Mouse (Mus musculus): ENCODE measurements at regions not wholly inside any gene's neighbourhood (a gene's known extent, or its start where the extent isn't known, plus 50 kb on each side); places are given as distances from the start of the nearest gene placed in this dataset.
A peak's percentile ranks its signal among the peaks of the same experiment; 100 is the strongest.

DNA sequence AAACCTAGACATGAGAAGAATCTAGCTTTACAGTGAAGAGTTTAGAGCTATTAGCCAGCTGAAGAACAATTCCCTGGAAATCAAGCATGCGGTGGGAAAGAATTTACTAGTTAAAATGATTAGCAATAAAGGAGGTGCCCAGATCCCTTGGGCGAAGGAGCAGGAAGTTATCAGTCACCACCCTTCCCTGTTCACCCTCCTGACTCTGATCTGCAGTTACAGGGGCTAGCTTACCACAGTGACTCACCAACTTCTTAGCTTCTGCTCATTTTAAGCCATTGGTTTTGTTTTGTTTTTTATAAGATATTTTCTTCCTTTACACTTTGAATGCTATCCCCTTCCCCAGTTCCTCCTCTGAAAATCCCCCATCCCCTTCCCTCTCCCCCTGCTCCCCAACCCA, 183.6 kb downstream of the Gxylt1 start:
- H3K36me3 ChIP-seq: no peaks in the 10 kb centered on the region
- no peaks in the 10 kb centered on the region for H3K4me1 ChIP-seq (replicated peaks)
- no peak for ATAC-seq
- no peaks in the 10 kb centered on the region for H3K9me3 ChIP-seq
- no peaks in the 10 kb centered on the region for H3K27me3 ChIP-seq
- H3K9ac ChIP-seq (replicated peaks): no peak overlapping the region
- no peak overlapping the region for H3K4me2 ChIP-seq (replicated peaks)
- 88% methylated on average over 2 of the region's 2 CpGs for WGBS
- H3K27ac ChIP-seq: no peak overlapping the region
- H3K4me3 ChIP-seq (replicated peaks): no peak overlapping the region

DNA sequence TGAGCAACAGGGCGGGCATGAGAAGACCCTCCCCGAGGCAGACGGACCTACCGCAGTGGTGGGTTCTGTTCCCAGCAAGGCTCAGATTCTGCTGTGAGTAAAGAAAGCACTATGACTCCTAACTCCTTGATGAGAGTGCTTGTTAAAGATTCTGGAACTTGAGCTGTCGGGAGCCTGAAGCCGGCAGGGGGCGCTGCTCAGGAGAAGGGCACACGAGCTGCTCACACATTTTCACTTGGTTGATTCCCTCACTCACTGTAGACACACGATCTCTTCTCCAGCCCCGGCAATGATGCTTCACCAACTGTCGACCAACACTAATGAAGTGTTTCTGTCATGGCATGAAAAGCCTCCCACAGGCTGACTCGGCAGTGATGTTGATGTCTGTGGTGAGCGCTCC, 185.6 kb downstream of the Gxylt1 start:
- WGBS: 33% methylated on average over 13 of the region's 13 CpGs
- no peak overlapping the region for H3K4me2 ChIP-seq (replicated peaks)
- no peak for ATAC-seq
- no peaks in the 10 kb centered on the region for H3K36me3 ChIP-seq
- no peaks in the 10 kb centered on the region for H3K27me3 ChIP-seq
- no peaks in the 10 kb centered on the region for H3K9me3 ChIP-seq
- H3K4me1 ChIP-seq (replicated peaks): peaks cover 5% of the 10 kb centered on the region
- no peak overlapping the region for H3K9ac ChIP-seq (replicated peaks)
- H3K4me3 ChIP-seq (replicated peaks): no peak overlapping the region
- no peak overlapping the region for H3K27ac ChIP-seq

DNA sequence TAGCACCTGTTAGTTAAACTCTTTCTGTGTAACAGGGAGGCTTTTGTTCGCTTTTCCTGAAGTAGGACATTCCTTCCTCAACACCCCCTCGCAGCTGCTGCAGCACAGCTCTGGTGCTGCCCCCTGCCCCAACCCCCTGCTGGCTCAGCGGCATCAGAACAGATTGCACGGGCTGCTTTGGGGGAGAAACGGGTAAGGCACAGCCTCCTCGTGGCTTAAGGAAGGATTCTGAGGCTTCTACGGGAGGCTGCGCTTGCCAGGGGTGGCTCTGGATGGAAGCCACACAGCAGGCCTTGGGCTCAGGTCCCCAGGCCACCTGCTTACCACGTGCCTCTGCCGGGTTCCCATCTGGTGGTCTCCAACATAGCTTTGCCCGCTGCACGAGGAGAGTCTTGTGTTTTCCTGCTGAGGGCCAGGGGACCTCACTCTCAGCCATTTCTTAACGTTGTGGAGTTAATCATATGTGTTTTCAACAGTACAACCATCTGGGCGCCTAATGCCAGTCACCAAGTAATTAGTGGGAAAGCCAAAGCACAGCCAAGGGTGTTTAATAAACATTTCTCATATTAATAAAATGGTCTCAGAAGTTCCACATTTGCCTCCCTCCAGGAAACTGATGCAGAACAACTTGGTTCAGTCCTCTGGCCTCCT, 189.9 kb downstream of the Gxylt1 start:
- H3K9me3 ChIP-seq: no peaks in the 10 kb centered on the region
- no peaks in the 10 kb centered on the region for H3K36me3 ChIP-seq
- WGBS: 40% methylated on average over 14 of the region's 14 CpGs
- peak; percentile 58; the same call in 1 of the 2 replicates for ATAC-seq
- no peak overlapping the region for H3K4me3 ChIP-seq (replicated peaks)
- no peak overlapping the region for H3K27ac ChIP-seq
- no peak overlapping the region for H3K9ac ChIP-seq (replicated peaks)
- no peak overlapping the region for H3K4me2 ChIP-seq (replicated peaks)
- H3K4me1 ChIP-seq (replicated peaks): peaks cover 5% of the 10 kb centered on the region
- H3K27me3 ChIP-seq: no peaks in the 10 kb centered on the region

DNA sequence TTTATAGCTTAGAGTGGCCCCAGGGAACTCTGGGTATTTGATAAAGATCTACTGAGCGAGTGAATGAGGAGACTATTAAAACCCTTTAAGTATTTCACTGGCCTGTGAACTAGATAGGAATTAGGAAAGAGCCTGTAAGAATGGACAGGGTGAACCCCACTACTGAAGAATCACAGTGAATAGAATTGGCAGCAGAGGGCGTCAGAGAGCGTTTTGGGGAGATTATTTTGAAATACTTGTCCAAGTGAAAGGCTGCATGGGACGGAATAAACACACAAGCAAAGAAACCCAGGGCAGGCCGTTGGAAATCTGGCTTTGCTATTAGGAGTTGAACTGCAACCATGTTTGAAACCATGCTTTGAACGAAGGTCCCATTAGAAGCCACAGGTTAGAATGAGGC, 200.9 kb downstream of the Gxylt1 start:
- Histone ChIP-seq H3K4me3 (replicated peaks) (no peak overlapping the region), H3K9me3 (no peaks in the 10 kb centered on the region), H3K4me2 (replicated peaks) (no peak overlapping the region), H3K4me1 (replicated peaks) (no peaks in the 10 kb centered on the region), H3K36me3 (no peaks in the 10 kb centered on the region), H3K9ac (replicated peaks) (no peak overlapping the region), H3K27ac (no peak overlapping the region), H3K27me3 (no peaks in the 10 kb centered on the region)
- no peak for ATAC-seq
- 69% methylated on average over 6 of the region's 6 CpGs for WGBS

DNA sequence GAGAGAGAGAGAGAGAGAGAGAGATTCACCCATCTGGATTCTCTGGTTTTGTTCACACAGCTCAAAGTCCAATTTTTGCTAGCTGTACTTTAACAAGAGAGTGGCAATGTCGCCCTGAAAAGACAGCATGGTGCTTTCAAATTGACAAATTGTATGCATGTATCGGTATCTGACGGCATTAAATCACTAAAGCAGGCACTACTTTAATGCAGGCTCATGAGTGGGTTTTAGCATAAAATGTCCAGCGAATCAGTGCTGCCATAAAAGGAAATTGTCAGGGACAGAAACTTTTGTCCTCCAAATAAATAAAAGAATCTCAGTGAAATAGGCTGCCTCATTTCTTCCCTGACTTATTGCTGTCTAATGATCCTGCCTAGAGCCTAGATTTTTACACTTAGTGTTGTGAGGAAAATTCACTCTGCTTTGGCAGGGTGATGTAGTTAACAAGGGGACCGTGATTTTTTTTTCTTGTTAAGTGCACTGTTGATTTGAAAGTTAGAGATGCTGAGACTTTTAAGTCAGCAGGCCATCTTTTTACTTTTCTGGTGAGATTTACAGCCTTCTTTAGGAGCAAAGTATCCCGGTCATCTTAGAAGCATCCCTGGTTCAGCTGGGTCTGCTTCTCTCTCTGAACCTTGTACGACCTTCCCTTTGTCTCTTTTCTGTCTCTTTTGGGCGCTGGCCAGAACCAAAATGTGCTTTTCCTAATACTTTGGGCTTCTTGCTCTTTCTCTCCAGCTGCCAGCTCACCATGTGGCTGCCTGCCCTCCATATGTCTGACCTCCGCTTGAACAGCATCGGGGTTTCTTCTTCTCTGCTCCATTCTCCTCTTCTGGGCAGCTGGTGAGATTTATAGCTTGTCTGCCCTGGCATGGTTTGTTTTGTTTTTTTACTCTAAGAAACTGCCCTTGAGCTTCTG, 212.5 kb downstream of the Gxylt1 start:
- H3K27me3 ChIP-seq: no peaks in the 10 kb centered on the region
- no peaks in the 10 kb centered on the region for H3K9me3 ChIP-seq
- H3K27ac ChIP-seq: no peak overlapping the region
- no peak overlapping the region for H3K9ac ChIP-seq (replicated peaks)
- H3K36me3 ChIP-seq: no peaks in the 10 kb centered on the region
- H3K4me1 ChIP-seq (replicated peaks): peaks cover 6% of the 10 kb centered on the region; the same call in 1 of the 2 replicates
- no peak overlapping the region for H3K4me2 ChIP-seq (replicated peaks)
- H3K4me3 ChIP-seq (replicated peaks): no peak overlapping the region
- no peak for ATAC-seq
- 62% methylated on average over 10 of the region's 10 CpGs for WGBS

DNA sequence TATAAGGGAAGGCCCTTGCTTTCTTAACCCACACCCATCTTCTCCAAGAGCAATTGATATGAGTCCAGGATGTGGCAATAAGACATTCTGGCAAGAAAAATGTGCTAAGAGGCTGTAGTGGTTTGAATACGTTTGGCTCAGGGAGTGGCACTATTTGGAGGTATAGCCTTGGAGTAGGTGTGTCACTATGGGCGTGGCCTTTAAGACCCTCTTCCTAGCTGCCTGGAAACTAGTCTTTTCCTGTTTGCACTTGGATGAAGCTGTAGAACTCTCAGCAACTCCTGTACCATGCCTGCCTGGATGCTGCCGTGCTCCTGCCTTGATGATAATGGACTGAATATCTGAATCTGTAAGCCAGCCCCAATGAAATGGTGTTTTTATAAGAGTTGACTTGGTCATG, 221.5 kb downstream of the Gxylt1 start:
- 89% methylated on average over 3 of the region's 3 CpGs for WGBS
- no peaks in the 10 kb centered on the region for H3K36me3 ChIP-seq
- no peak for ATAC-seq
- no peak overlapping the region for H3K27ac ChIP-seq
- no peak overlapping the region for H3K9ac ChIP-seq (replicated peaks)
- H3K4me3 ChIP-seq (replicated peaks): no peak overlapping the region
- H3K4me2 ChIP-seq (replicated peaks): no peak overlapping the region
- no peaks in the 10 kb centered on the region for H3K9me3 ChIP-seq
- H3K27me3 ChIP-seq: no peaks in the 10 kb centered on the region
- H3K4me1 ChIP-seq (replicated peaks): no peaks in the 10 kb centered on the region

DNA sequence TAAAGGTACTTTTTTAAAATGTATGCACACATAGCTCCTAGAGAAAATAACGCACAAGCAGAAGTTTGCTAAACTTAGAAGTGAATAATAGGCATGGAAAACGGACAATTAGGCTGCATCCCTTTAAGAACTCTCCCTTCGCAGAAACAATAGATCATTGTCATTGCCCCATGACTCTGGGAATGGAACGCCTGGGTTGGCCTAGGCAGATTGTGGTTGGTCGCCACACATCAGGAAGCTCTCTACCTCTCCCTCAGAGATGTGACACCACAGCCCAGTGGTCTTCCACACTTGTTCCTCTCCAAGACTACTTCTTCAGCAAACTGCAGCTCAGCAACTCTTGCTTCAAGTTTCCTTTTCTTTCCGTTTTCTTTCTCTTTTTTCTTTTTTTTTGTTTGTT, 247.8 kb downstream of the Gxylt1 start:
- H3K4me2 ChIP-seq (replicated peaks): no peak overlapping the region
- H3K9me3 ChIP-seq: no peaks in the 10 kb centered on the region
- no peaks in the 10 kb centered on the region; the same call in 1 of the 2 replicates for H3K4me1 ChIP-seq (replicated peaks)
- H3K27me3 ChIP-seq: no peaks in the 10 kb centered on the region
- H3K36me3 ChIP-seq: no peaks in the 10 kb centered on the region
- H3K27ac ChIP-seq: no peak overlapping the region
- no peak for ATAC-seq
- H3K4me3 ChIP-seq (replicated peaks): no peak overlapping the region
- WGBS: 59% methylated on average over 6 of the region's 6 CpGs
- no peak overlapping the region for H3K9ac ChIP-seq (replicated peaks)

DNA sequence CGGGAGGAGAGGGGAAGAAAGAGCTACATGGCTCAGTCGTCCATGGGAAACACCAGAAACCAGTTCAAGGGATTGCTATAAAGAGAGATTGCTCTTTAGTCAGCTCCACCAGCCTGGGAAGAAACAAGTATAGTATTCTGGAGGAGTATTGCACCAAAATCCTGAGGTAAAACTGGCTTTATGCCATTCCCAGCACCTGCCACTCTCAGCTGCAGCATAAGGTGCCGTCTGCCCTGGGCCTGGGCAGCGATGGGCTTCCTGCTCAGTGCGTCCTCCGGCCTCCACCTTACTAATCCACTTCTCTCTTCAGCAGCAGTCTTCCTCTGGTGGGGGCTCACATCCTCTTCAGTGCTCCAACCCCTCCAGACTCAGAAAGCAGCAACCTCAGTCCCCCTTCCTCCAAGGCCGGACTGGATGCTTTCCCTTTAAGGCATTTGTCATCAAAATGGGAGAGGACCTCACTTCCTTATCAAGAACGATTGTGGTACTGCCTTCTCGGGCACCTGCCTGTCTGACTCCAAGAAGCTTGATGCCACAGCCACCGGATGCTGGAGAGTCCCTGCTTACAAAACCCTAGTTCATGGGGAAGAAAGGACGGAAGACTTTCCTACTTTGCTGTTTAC, 248.4 kb downstream of the Gxylt1 start:
- no peak for ATAC-seq
- H3K4me2 ChIP-seq (replicated peaks): no peak overlapping the region
- no peak overlapping the region for H3K27ac ChIP-seq
- no peak overlapping the region for H3K4me3 ChIP-seq (replicated peaks)
- no peaks in the 10 kb centered on the region for H3K27me3 ChIP-seq
- no peak overlapping the region for H3K9ac ChIP-seq (replicated peaks)
- no peaks in the 10 kb centered on the region for H3K36me3 ChIP-seq
- WGBS: 80% methylated on average over 11 of the region's 11 CpGs
- no peaks in the 10 kb centered on the region; the same call in 1 of the 2 replicates for H3K4me1 ChIP-seq (replicated peaks)
- no peaks in the 10 kb centered on the region for H3K9me3 ChIP-seq

DNA sequence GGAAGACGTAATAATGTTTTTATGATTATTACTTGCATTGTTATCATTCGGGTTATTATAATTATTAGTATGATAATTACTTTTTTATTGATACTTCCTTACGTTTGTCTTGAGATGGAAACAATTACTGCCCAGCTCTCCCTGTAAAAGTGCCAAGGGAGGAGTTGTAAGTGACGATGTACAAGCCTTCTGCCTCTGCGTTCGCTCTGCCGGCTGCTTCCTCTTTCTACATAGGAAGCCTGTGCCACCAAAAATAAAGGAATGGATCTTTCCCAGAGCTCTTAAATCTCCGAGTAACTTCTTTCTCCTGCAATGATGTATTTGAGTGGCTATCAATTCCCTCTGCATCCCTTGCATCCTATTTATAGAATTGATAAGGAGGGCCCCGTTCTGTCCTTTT, 249.2 kb downstream of the Gxylt1 start:
- no peaks in the 10 kb centered on the region for H3K36me3 ChIP-seq
- H3K4me3 ChIP-seq (replicated peaks): no peak overlapping the region
- H3K27me3 ChIP-seq: no peaks in the 10 kb centered on the region
- H3K4me2 ChIP-seq (replicated peaks): no peak overlapping the region
- no peak overlapping the region for H3K27ac ChIP-seq
- WGBS: 85% methylated on average over 9 of the region's 9 CpGs
- ATAC-seq: no peak
- no peaks in the 10 kb centered on the region; the same call in 1 of the 2 replicates for H3K4me1 ChIP-seq (replicated peaks)
- no peaks in the 10 kb centered on the region for H3K9me3 ChIP-seq
- H3K9ac ChIP-seq (replicated peaks): no peak overlapping the region

DNA sequence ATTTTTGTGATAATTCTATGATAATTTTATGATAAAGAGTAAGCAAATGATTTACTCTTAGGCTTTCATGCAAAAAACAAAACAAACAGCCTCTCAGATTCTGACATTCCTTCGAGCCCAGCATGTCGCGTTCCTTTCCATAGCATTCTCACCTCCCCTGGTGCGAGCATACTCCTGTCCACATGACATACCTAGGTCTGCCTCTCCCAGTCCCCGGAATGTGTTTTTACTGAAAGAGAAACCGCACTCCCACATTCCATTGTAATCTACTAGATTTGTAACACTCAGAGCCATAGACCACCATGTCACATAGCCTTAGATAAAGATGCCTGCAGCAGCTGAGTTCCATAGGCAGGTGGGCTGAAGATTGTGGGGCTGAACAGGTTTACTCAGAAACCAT, 250.8 kb downstream of the Gxylt1 start:
- Histone ChIP-seq H3K9ac (replicated peaks) (no peak overlapping the region), H3K9me3 (no peaks in the 10 kb centered on the region), H3K4me3 (replicated peaks) (no peak overlapping the region), H3K27ac (no peak overlapping the region), H3K4me1 (replicated peaks) (no peaks in the 10 kb centered on the region; the same call in 1 of the 2 replicates), H3K4me2 (replicated peaks) (no peak overlapping the region), H3K27me3 (no peaks in the 10 kb centered on the region), H3K36me3 (no peaks in the 10 kb centered on the region)
- WGBS: 95% methylated on average over 6 of the region's 6 CpGs
- ATAC-seq: no peak

DNA sequence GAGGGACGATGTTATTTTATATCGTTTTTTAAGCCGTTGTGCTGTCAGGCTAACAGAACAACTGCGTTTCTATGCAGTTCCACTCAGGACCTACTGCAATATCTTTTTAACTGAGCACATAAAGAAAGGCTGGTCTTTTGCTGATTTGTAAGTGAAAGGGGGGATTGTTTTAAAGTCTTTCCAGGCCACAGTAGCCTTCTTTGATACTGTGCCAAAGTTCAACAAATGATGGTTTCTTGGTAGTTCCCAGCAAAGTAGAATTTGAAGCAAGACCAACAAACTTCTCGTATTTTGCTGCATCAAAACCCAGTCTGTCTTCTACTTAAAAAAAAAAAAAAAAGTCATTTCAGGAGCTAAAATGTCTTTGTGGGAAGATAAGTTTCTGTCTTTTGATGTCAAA, 263.8 kb downstream of the Gxylt1 start:
- no peak for ATAC-seq
- 71% methylated on average over 5 of the region's 5 CpGs for WGBS
- H3K9me3 ChIP-seq: no peaks in the 10 kb centered on the region
- no peak overlapping the region for H3K27ac ChIP-seq
- no peaks in the 10 kb centered on the region for H3K36me3 ChIP-seq
- no peaks in the 10 kb centered on the region for H3K4me1 ChIP-seq (replicated peaks)
- no peak overlapping the region for H3K4me2 ChIP-seq (replicated peaks)
- no peak overlapping the region for H3K9ac ChIP-seq (replicated peaks)
- H3K27me3 ChIP-seq: no peaks in the 10 kb centered on the region
- no peak overlapping the region for H3K4me3 ChIP-seq (replicated peaks)

DNA sequence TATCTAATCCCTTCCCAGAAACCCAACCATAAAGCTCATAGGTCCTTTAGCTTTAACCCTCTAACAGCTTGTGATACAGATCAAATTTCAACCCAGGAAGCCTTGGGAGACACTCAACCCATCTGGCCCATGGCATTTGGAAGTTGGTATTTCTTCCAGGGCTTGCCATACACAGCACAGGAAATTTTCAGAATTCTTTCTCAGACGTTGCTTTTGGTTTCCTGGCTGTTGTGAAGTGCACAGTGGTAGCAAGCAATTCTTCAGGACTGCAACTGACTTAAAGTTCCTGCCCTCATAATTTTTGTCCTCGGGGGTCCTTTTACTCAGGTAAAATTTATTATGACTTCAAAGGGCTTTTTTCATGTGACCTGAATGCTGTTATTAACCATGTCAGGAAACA, 264.4 kb downstream of the Gxylt1 start:
- no peaks in the 10 kb centered on the region for H3K27me3 ChIP-seq
- 61% methylated on average over 2 of the region's 2 CpGs for WGBS
- no peak overlapping the region for H3K27ac ChIP-seq
- H3K36me3 ChIP-seq: no peaks in the 10 kb centered on the region
- H3K9ac ChIP-seq (replicated peaks): no peak overlapping the region
- no peaks in the 10 kb centered on the region for H3K4me1 ChIP-seq (replicated peaks)
- no peak for ATAC-seq
- no peaks in the 10 kb centered on the region for H3K9me3 ChIP-seq
- H3K4me3 ChIP-seq (replicated peaks): no peak overlapping the region
- no peak overlapping the region for H3K4me2 ChIP-seq (replicated peaks)
